Mouse (Mus musculus): Measurements from ENCODE around the gene Galc.

Galc gene

GRCm38 (mm10) chr12:98180235-98180800 lies 78.9 kb downstream of the Galc start:
- DNase-seq, result no peak

GRCm38 (mm10) chr12:98179496-98179895 lies 79.8 kb downstream of the Galc start:
- no peak for DNase-seq

GRCm38 (mm10) chr12:98176632-98177031 lies 82.6 kb downstream of the Galc start:
- no peak for DNase-seq

- no peak for DNase-seq
These were observed 97.4 kb downstream of the Galc start for GRCm38 (mm10) chr12:98161901-98162300.

- no peak for DNase-seq
These were observed 98.4 kb downstream of the Galc start for GRCm38 (mm10) chr12:98160867-98161266.
